Mouse (Mus musculus) inflammation-experienced regulatory T-cells, adult 16 weeks (primary cell): ENCODE measurements around the gene Hccs. TPM values are rescaled to one million over a fixed set of nuclear protein-coding genes. Genes with fewer than 3 reads are reported as not detected.

Experiments
- polyA plus RNA-seq: library from polyadenylated mRNA; unstranded; fragments of 100-300 nt; shearing (Covaris generic); gene quantifications from one replicate; pipeline ENCODE4 v1.2.1, GENCODE M21; 2017

Gene Hccs
- polyA plus RNA-seq: 8.9 TPM

GRCm38 (mm10) chrX:169319945-169320667 lies at the start of gene Hccs:
Gene Hccs, minus strand, starts transcription at chrX:169320372.

Other genes starting within 250 kb of the Hccs start
- not detected for gene Amelx, start 133.2 kb downstream of the Hccs start, polyA plus RNA-seq